Mouse (Mus musculus): ENCODE measurements around the gene Fbxo24. TPM values are rescaled to one million over a fixed set of nuclear protein-coding genes. Genes with fewer than 3 reads are reported as not detected.

Fbxo24 gene
- 3.5 TPM for polyA plus RNA-seq (2014; fragmentation: Illumina TruSeq; extraction: RNeasy Lipid Tissue Mini Kit (QIAGEN cat#74804); ENCODE audit: low read depth, low replicate concordance)

GRCm38 (mm10) chr5:137628498-137629305, at the start of gene Fbxo24, which contains the start of the genes Lrch4 and Gm20605:
Gene Fbxo24, minus strand, starts transcription at chr5:137629002.
Gene Lrch4, plus strand, starts transcription at chr5:137629121.
Gene Gm20605, plus strand, starts transcription at chr5:137629175.

GRCm38 (mm10) chr5:137645652-137646091, 16.9 kb upstream of the Fbxo24 start, which contains the start of gene Irs3:
Gene Irs3, minus strand, starts transcription at chr5:137645714.

GRCm38 (mm10) chr5:137641054-137641453, 12.3 kb upstream of the Fbxo24 start, which contains the start of gene Sap25:
Gene Sap25, plus strand, starts transcription at chr5:137641334.

GRCm38 (mm10) chr5:137613550-137613949, 15.3 kb downstream of the Fbxo24 start, which contains the start of gene Pcolce:
Gene Pcolce, minus strand, starts transcription at chr5:137613784.

GRCm38 (mm10) chr5:137600619-137601364, 28.0 kb downstream of the Fbxo24 start, which contains the start of gene Mospd3:
Gene Mospd3, minus strand, starts transcription at chr5:137601058.

GRCm38 (mm10) chr5:137569665-137570064, 59.1 kb downstream of the Fbxo24 start, which contains the start of gene Tfr2:
Gene Tfr2, plus strand, starts transcription at chr5:137569840.

Other genes with a start within 250 kb of the Fbxo24 start
- 2.8 TPM for gene Zan, start 151.9 kb downstream of the Fbxo24 start, polyA plus RNA-seq (2014; fragmentation: Illumina TruSeq; extraction: RNeasy Lipid Tissue Mini Kit (QIAGEN cat#74804); ENCODE audit: low read depth, low replicate concordance)
- gene Pop7, start 126.5 kb downstream of the Fbxo24 start, polyA plus RNA-seq (2014; fragmentation: Illumina TruSeq; extraction: RNeasy Lipid Tissue Mini Kit (QIAGEN cat#74804); ENCODE audit: low read depth, low replicate concordance) = not detected
- gene Gigyf1, start 110.5 kb downstream of the Fbxo24 start, polyA plus RNA-seq (2014; fragmentation: Illumina TruSeq; extraction: RNeasy Lipid Tissue Mini Kit (QIAGEN cat#74804); ENCODE audit: low read depth, low replicate concordance) = 0.83 TPM
- not detected for gene Epo, start 95.8 kb downstream of the Fbxo24 start, polyA plus RNA-seq (2014; fragmentation: Illumina TruSeq; extraction: RNeasy Lipid Tissue Mini Kit (QIAGEN cat#74804); ENCODE audit: low read depth, low replicate concordance)
- 1.3 TPM for gene Gnb2, start 95.5 kb downstream of the Fbxo24 start, polyA plus RNA-seq (2014; fragmentation: Illumina TruSeq; extraction: RNeasy Lipid Tissue Mini Kit (QIAGEN cat#74804); ENCODE audit: low read depth, low replicate concordance)
- not detected for gene Actl6b, start 75.5 kb downstream of the Fbxo24 start, polyA plus RNA-seq (2014; fragmentation: Illumina TruSeq; extraction: RNeasy Lipid Tissue Mini Kit (QIAGEN cat#74804); ENCODE audit: low read depth, low replicate concordance)
- 0.25 TPM for gene Tfr2, start 59.2 kb downstream of the Fbxo24 start, polyA plus RNA-seq (2014; fragmentation: Illumina TruSeq; extraction: RNeasy Lipid Tissue Mini Kit (QIAGEN cat#74804); ENCODE audit: low read depth, low replicate concordance)
- gene Mospd3, start 27.9 kb downstream of the Fbxo24 start, polyA plus RNA-seq (2014; fragmentation: Illumina TruSeq; extraction: RNeasy Lipid Tissue Mini Kit (QIAGEN cat#74804); ENCODE audit: low read depth, low replicate concordance) = not detected
- 12.9 TPM for gene Pcolce, start 15.2 kb downstream of the Fbxo24 start, polyA plus RNA-seq (2014; fragmentation: Illumina TruSeq; extraction: RNeasy Lipid Tissue Mini Kit (QIAGEN cat#74804); ENCODE audit: low read depth, low replicate concordance)
- 1.6 TPM for gene Lrch4, start 119 bp upstream of the Fbxo24 start, polyA plus RNA-seq (2014; fragmentation: Illumina TruSeq; extraction: RNeasy Lipid Tissue Mini Kit (QIAGEN cat#74804); ENCODE audit: low read depth, low replicate concordance)
- gene Gm20605, start 173 bp upstream of the Fbxo24 start, polyA plus RNA-seq (2014; fragmentation: Illumina TruSeq; extraction: RNeasy Lipid Tissue Mini Kit (QIAGEN cat#74804); ENCODE audit: low read depth, low replicate concordance) = 0.39 TPM
- gene Sap25, start 12.3 kb upstream of the Fbxo24 start, polyA plus RNA-seq (2014; fragmentation: Illumina TruSeq; extraction: RNeasy Lipid Tissue Mini Kit (QIAGEN cat#74804); ENCODE audit: low read depth, low replicate concordance) = 1.2 TPM
- not detected for gene Irs3, start 16.7 kb upstream of the Fbxo24 start, polyA plus RNA-seq (2014; fragmentation: Illumina TruSeq; extraction: RNeasy Lipid Tissue Mini Kit (QIAGEN cat#74804); ENCODE audit: low read depth, low replicate concordance)
- 5.5 TPM for gene Agfg2, start 55.7 kb upstream of the Fbxo24 start, polyA plus RNA-seq (2014; fragmentation: Illumina TruSeq; extraction: RNeasy Lipid Tissue Mini Kit (QIAGEN cat#74804); ENCODE audit: low read depth, low replicate concordance)
- gene Nyap1, start 112.6 kb upstream of the Fbxo24 start, polyA plus RNA-seq (2014; fragmentation: Illumina TruSeq; extraction: RNeasy Lipid Tissue Mini Kit (QIAGEN cat#74804); ENCODE audit: low read depth, low replicate concordance) = 0.07 TPM
- gene Tsc22d4, start 116.7 kb upstream of the Fbxo24 start, polyA plus RNA-seq (2014; fragmentation: Illumina TruSeq; extraction: RNeasy Lipid Tissue Mini Kit (QIAGEN cat#74804); ENCODE audit: low read depth, low replicate concordance) = 7.8 TPM
- 3.4 TPM for gene Ppp1r35, start 149.8 kb upstream of the Fbxo24 start, polyA plus RNA-seq (2014; fragmentation: Illumina TruSeq; extraction: RNeasy Lipid Tissue Mini Kit (QIAGEN cat#74804); ENCODE audit: low read depth, low replicate concordance)
- 26.1 TPM for gene Mepce, start 158.7 kb upstream of the Fbxo24 start, polyA plus RNA-seq (2014; fragmentation: Illumina TruSeq; extraction: RNeasy Lipid Tissue Mini Kit (QIAGEN cat#74804); ENCODE audit: low read depth, low replicate concordance)
- 48.0 TPM for gene Zcwpw1, start 158.8 kb upstream of the Fbxo24 start, polyA plus RNA-seq (2014; fragmentation: Illumina TruSeq; extraction: RNeasy Lipid Tissue Mini Kit (QIAGEN cat#74804); ENCODE audit: low read depth, low replicate concordance)
- gene Pilra, start 207.3 kb upstream of the Fbxo24 start, polyA plus RNA-seq (2014; fragmentation: Illumina TruSeq; extraction: RNeasy Lipid Tissue Mini Kit (QIAGEN cat#74804); ENCODE audit: low read depth, low replicate concordance) = 0.38 TPM
- not detected for gene Pilrb1, start 229.1 kb upstream of the Fbxo24 start, polyA plus RNA-seq (2014; fragmentation: Illumina TruSeq; extraction: RNeasy Lipid Tissue Mini Kit (QIAGEN cat#74804); ENCODE audit: low read depth, low replicate concordance)
- not detected for gene Pilrb2, start 242.8 kb upstream of the Fbxo24 start, polyA plus RNA-seq (2014; fragmentation: Illumina TruSeq; extraction: RNeasy Lipid Tissue Mini Kit (QIAGEN cat#74804); ENCODE audit: low read depth, low replicate concordance)

All from testis, adult 10 weeks (tissue).